In the genomic region with DNA sequence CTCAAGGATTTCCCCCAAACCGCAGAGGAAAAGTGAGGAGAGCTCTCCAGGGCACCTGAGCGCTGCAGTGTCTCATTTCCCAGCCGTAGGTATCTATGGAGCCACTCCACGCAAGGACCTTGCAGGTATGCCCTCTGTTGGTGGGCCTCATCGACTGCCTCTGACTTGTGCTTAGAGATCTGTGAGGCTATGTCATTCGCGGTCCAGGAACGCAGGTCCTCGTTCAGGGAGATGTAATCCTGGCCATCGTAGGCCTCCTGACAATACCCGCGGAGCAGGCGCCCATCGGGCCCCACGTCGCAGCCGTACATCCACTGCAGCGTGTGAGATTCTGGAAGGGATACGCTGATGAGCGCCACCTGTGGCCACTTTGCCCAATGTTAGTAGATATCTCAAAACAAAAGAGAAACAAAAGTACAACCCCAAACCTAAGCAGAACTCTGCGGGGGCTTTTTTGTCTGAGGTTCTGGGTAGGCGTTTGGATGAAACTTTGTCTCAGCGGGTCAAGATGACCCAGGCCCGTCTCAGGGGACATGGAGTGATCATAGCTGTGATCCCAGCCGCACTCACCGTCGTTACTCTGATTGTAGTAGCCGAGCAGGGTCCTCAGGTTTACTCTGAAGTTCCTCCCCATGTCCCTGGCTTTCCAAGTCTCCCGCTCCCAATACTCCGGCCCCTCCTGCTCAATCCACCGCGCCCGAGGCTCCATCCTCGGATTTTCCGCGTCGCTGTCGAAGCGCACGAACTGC, we compare ENCODE assay signal across 8 mouse cellular contexts. TPM values are rescaled to one million over a fixed set of nuclear protein-coding genes. Genes with fewer than 3 reads are reported as not detected.
DNase-seq lines count a peak whose midpoint lies in the region; ATAC-seq and TF ChIP-seq lines count a peak whose summit lies in the region.
"Not testable (repeated sequence)": the region's sequence is repeated elsewhere in the genome, so short reads cannot be mapped to it uniquely, and the experiment has no call there.

No protein-coding gene starts in this region.

- not testable (repeated sequence) for H3K9me3 ChIP-seq in embryonic facial prominence, embryonic 14.5 days (ENCODE audit: control insufficient read depth, low read length); heart, embryonic 13.5 days; limb, embryonic 15.5 days; midbrain, embryonic 11.5 days (ENCODE audit: control insufficient read depth, low read length)

- peak overlapping the region; percentile 65 for H3K9ac ChIP-seq in embryonic facial prominence, embryonic 14.5 days (ENCODE audit: low read depth, low read length)
- peak overlapping the region; percentile 76 for H3K9ac ChIP-seq in heart, embryonic 13.5 days
- H3K9ac ChIP-seq in limb, embryonic 15.5 days = peak overlapping the region; percentile 39; the same call in 1 of the 2 replicates
- H3K9ac ChIP-seq in midbrain, embryonic 11.5 days (ENCODE audit: low read length) = peak overlapping the region; percentile 60

- TF ChIP-seq CTCF in small intestine, adult 2 months (IDR thresholded peaks at IDR 0.05; ENCODE audit: extremely low read depth, insufficient read length, insufficient replicate concordance, low read depth, low read length) = peak; percentile 64; the same call in 1 of the 2 replicates

- peak; percentile 1 for DNase-seq in 3T3-L1 (ENCODE audit: low read depth, low spot score)
- DNase-seq in adrenal gland, postnatal 36 days = peak; percentile 36 to 45
- DNase-seq in embryonic facial prominence, embryonic 14.5 days (ENCODE audit: low spot score) = not testable (repeated sequence)
- DNase-seq in kidney, adult 8-10 months = peak; percentile 43 to 77
- DNase-seq in midbrain, embryonic 11.5 days (ENCODE audit: low spot score, missing footprints) = peak; percentile 95

- H3K27ac ChIP-seq in embryonic facial prominence, embryonic 14.5 days (replicated peaks; ENCODE audit: low read depth, low read length); heart, embryonic 13.5 days (replicated peaks); limb, embryonic 15.5 days; midbrain, embryonic 11.5 days (ENCODE audit: low read depth, low read length): not testable (repeated sequence)
- peak overlapping the region; percentile 78 for H3K27ac ChIP-seq in small intestine, adult 2 months (ENCODE audit: insufficient read depth, low read depth, low read length)

- ATAC-seq in embryonic facial prominence, embryonic 14.5 days (ENCODE audit: low read depth) = peak; percentile 78
- peak; percentile 7; the same call in 1 of the 2 replicates for ATAC-seq in heart, embryonic 13.5 days (ENCODE audit: extremely low read depth, insufficient number of reproducible peaks, low FRiP score, low TSS enrichment)
- ATAC-seq in limb, embryonic 15.5 days (ENCODE audit: insufficient number of reproducible peaks, low FRiP score, low TSS enrichment, low read depth) = 0 out of 2 replicates have a peak, but pooled peaks have one; percentile 30
- ATAC-seq in midbrain, embryonic 11.5 days (ENCODE audit: low FRiP score) = peak; percentile 74

- H3K4me3 ChIP-seq in embryonic facial prominence, embryonic 14.5 days (ENCODE audit: low read depth, low read length) = peak overlapping the region; percentile 49
- peak overlapping the region; percentile 62 for H3K4me3 ChIP-seq in heart, embryonic 13.5 days
- H3K4me3 ChIP-seq in limb, embryonic 15.5 days = peak overlapping the region; percentile 51
- peak overlapping the region; percentile 37 for H3K4me3 ChIP-seq in midbrain, embryonic 11.5 days (ENCODE audit: low read depth, low read length)
- peak overlapping the region; percentile 72 for H3K4me3 ChIP-seq in small intestine, adult 2 months (ENCODE audit: low read depth, low read length)

- TF ChIP-seq POLR2A in small intestine, adult 2 months (IDR thresholded peaks at IDR 0.05; ENCODE audit: low read depth, low read length) = not testable (repeated sequence)

- H3K27me3 ChIP-seq in embryonic facial prominence, embryonic 14.5 days (replicated peaks; ENCODE audit: control insufficient read depth, insufficient read depth, low read length); limb, embryonic 15.5 days; midbrain, embryonic 11.5 days (ENCODE audit: control insufficient read depth, insufficient read depth, low read length); small intestine, adult 2 months (ENCODE audit: control insufficient read depth, insufficient read depth, low read length): not testable (repeated sequence)
- peaks cover 12% of the 10 kb centered on the region for H3K27me3 ChIP-seq in heart, embryonic 13.5 days (replicated peaks)

- WGBS in embryonic facial prominence, embryonic 14.5 days = 1% methylated on average over 34 of the region's 40 CpGs
- WGBS in heart, embryonic 13.5 days = 4% methylated on average over 40 of the region's 40 CpGs
- 2% methylated on average over 40 of the region's 40 CpGs for WGBS in limb, embryonic 15.5 days
- under 1% methylated on average over 40 of the region's 40 CpGs for WGBS in midbrain, embryonic 11.5 days
- 1% methylated on average over 40 of the region's 40 CpGs for WGBS in small intestine, adult 2 months

- peak overlapping the region; percentile 77 for H3K4me2 ChIP-seq in embryonic facial prominence, embryonic 14.5 days (ENCODE audit: low read depth, low read length)
- peak overlapping the region; percentile 97 for H3K4me2 ChIP-seq in heart, embryonic 13.5 days
- peak overlapping the region; percentile 90 for H3K4me2 ChIP-seq in limb, embryonic 15.5 days
- peak overlapping the region; percentile 69 for H3K4me2 ChIP-seq in midbrain, embryonic 11.5 days

- H3K36me3 ChIP-seq in embryonic facial prominence, embryonic 14.5 days (ENCODE audit: control insufficient read depth, insufficient read depth, low read length); heart, embryonic 13.5 days; limb, embryonic 15.5 days; midbrain, embryonic 11.5 days (ENCODE audit: control insufficient read depth, insufficient read depth, low read length): not testable (repeated sequence)
- H3K36me3 ChIP-seq in small intestine, adult 2 months (ENCODE audit: control insufficient read depth, insufficient read depth, low read length) = peaks cover 11% of the 10 kb centered on the region

- not testable (repeated sequence) for H3K4me1 ChIP-seq in embryonic facial prominence, embryonic 14.5 days (ENCODE audit: control insufficient read depth, insufficient read depth, low read length); heart, embryonic 13.5 days; midbrain, embryonic 11.5 days (ENCODE audit: control insufficient read depth, insufficient read depth, low read length); small intestine, adult 2 months (ENCODE audit: control insufficient read depth, insufficient read depth, insufficient read length, low read length)
- H3K4me1 ChIP-seq in limb, embryonic 15.5 days = peaks cover 10% of the 10 kb centered on the region; the same call in 1 of the 2 replicates

RNA-seq across cellular contexts. Expression of a gene that starts 0.9 kb away (rescaled TPM):
- total RNA-seq in adrenal gland, postnatal 36 days (2021) = 10 to 100 TPM; 57.8 to 68.4 TPM
- 9.6 and 10.1 TPM in 2 replicates for polyA plus RNA-seq in embryonic facial prominence, embryonic 14.5 days (2014; fragmentation: Nextera tagmentation; extraction: Ambion mirVana)
- 4.8 and 5.0 TPM in 2 replicates for polyA plus RNA-seq in heart, embryonic 13.5 days (2015; fragmentation: Nextera tagmentation; extraction: Ambion mirVana)
- polyA plus RNA-seq in limb, embryonic 15.5 days (2015; fragmentation: Nextera tagmentation; extraction: Ambion mirVana) = 19.2 and 20.4 TPM in 2 replicates
- polyA plus RNA-seq in midbrain, embryonic 11.5 days (2014; fragmentation: Nextera tagmentation; extraction: Ambion mirVana) = 3.2 and 3.3 TPM in 2 replicates
- 268 and 784 TPM in 2 replicates for polyA plus RNA-seq in small intestine, adult 2 months (2012; rRNA removed)

RNA-seq across cellular contexts. Expression of a gene that starts 10.8 kb away (rescaled TPM):
- 10 to 100 TPM; 33.5 to 33.8 TPM for total RNA-seq in adrenal gland, postnatal 36 days (2021)
- 20.5 and 20.7 TPM in 2 replicates for polyA plus RNA-seq in embryonic facial prominence, embryonic 14.5 days (2014; fragmentation: Nextera tagmentation; extraction: Ambion mirVana)
- polyA plus RNA-seq in heart, embryonic 13.5 days (2015; fragmentation: Nextera tagmentation; extraction: Ambion mirVana) = 6.9 and 7.5 TPM in 2 replicates
- polyA plus RNA-seq in limb, embryonic 15.5 days (2015; fragmentation: Nextera tagmentation; extraction: Ambion mirVana) = 29.0 and 32.3 TPM in 2 replicates
- 7.3 and 7.6 TPM in 2 replicates for polyA plus RNA-seq in midbrain, embryonic 11.5 days (2014; fragmentation: Nextera tagmentation; extraction: Ambion mirVana)
- polyA plus RNA-seq in small intestine, adult 2 months (2012; rRNA removed) = 32.0 and 60.5 TPM in 2 replicates

RNA-seq across cellular contexts. Expression of a gene that starts 11.0 kb away (rescaled TPM):
- not detected for total RNA-seq in adrenal gland, postnatal 36 days (2021)
- polyA plus RNA-seq in embryonic facial prominence, embryonic 14.5 days (2014; fragmentation: Nextera tagmentation; extraction: Ambion mirVana) = not detected in 2 replicates
- not detected in 2 replicates for polyA plus RNA-seq in heart, embryonic 13.5 days (2015; fragmentation: Nextera tagmentation; extraction: Ambion mirVana)
- not detected in 2 replicates for polyA plus RNA-seq in limb, embryonic 15.5 days (2015; fragmentation: Nextera tagmentation; extraction: Ambion mirVana)
- not detected in 2 replicates for polyA plus RNA-seq in midbrain, embryonic 11.5 days (2014; fragmentation: Nextera tagmentation; extraction: Ambion mirVana)
- polyA plus RNA-seq in small intestine, adult 2 months (2012; rRNA removed) = not detected in 2 replicates

RNA-seq across cellular contexts. Expression of a gene that starts 11.4 kb away (rescaled TPM):
- total RNA-seq in adrenal gland, postnatal 36 days (2021) = 1 to 10 TPM; 6.5 to 9.3 TPM
- 2.2 and 2.4 TPM in 2 replicates for polyA plus RNA-seq in embryonic facial prominence, embryonic 14.5 days (2014; fragmentation: Nextera tagmentation; extraction: Ambion mirVana)
- polyA plus RNA-seq in heart, embryonic 13.5 days (2015; fragmentation: Nextera tagmentation; extraction: Ambion mirVana) = 2.4 and 2.8 TPM in 2 replicates
- 2.8 and 2.9 TPM in 2 replicates for polyA plus RNA-seq in limb, embryonic 15.5 days (2015; fragmentation: Nextera tagmentation; extraction: Ambion mirVana)
- 3.1 TPM in 2 replicates for polyA plus RNA-seq in midbrain, embryonic 11.5 days (2014; fragmentation: Nextera tagmentation; extraction: Ambion mirVana)
- polyA plus RNA-seq in small intestine, adult 2 months (2012; rRNA removed) = 0.98 and 5.4 TPM in 2 replicates

RNA-seq across cellular contexts. Expression of a gene that starts 26.4 kb away (rescaled TPM):
- 1 to 10 TPM; 4.1 to 6.1 TPM for total RNA-seq in adrenal gland, postnatal 36 days (2021)
- not detected in 2 replicates for polyA plus RNA-seq in embryonic facial prominence, embryonic 14.5 days (2014; fragmentation: Nextera tagmentation; extraction: Ambion mirVana)
- not detected in 2 replicates for polyA plus RNA-seq in heart, embryonic 13.5 days (2015; fragmentation: Nextera tagmentation; extraction: Ambion mirVana)
- polyA plus RNA-seq in limb, embryonic 15.5 days (2015; fragmentation: Nextera tagmentation; extraction: Ambion mirVana) = not detected in 2 replicates
- polyA plus RNA-seq in midbrain, embryonic 11.5 days (2014; fragmentation: Nextera tagmentation; extraction: Ambion mirVana) = not detected in 2 replicates
- 70.6 and 179 TPM in 2 replicates for polyA plus RNA-seq in small intestine, adult 2 months (2012; rRNA removed)

Comparison
In these comparisons a context has a peak if more than half of its experiments do, and no peak if none do; other contexts are left out.
1. ATAC-seq: peak in every context shown above with its lines; median percentile 78 in embryonic facial prominence, embryonic 14.5 days; 74 in midbrain, embryonic 11.5 days; 30 in limb, embryonic 15.5 days; 7 in heart, embryonic 13.5 days.
2. RNA of a gene that starts 0.9 kb away (polyA plus RNA-seq): 268 to 784 TPM in small intestine, adult 2 months; 19.2 to 20.4 TPM in limb, embryonic 15.5 days, 9.6 to 10.1 TPM in embryonic facial prominence, embryonic 14.5 days, 4.8 to 5.0 TPM in heart, embryonic 13.5 days and 3.2 to 3.3 TPM in midbrain, embryonic 11.5 days; every median in the first group is over 10 times any median in the second.
3. Peak in every context shown above with its lines, with median percentiles within 50 percentile points of each other: H3K4me2 ChIP-seq, H3K4me3 ChIP-seq and H3K9ac ChIP-seq.